Mouse (Mus musculus) telencephalon, adult 2 months (tissue): Measurements from ENCODE around the gene C1ra.
A peak's percentile ranks its signal among the peaks of the same experiment; 100 is the strongest.
"Not testable (repeated sequence)": the region's sequence is repeated elsewhere in the genome, so short reads cannot be mapped to it uniquely, and the experiment has no call there.

Experiments used
- DNase-seq: peaks from one replicate; pipeline ENCODE4 v3.0.0-alpha.2; 2011; ENCODE audit warnings: low read depth, low spot score

Gene C1ra

GRCm38 (mm10) chr6:124512355-124512836 is at the start of gene C1ra:
TSS of gene C1ra (plus strand) at chr6:124512405.
- DNase-seq: no peak

- DNase-seq: peak; percentile 21
Observed at GRCm38 (mm10) chr6:124463881-124464291, 48.3 kb upstream of the C1ra start.

- peak; percentile 97 for DNase-seq
Observed at GRCm38 (mm10) chr6:124464305-124465271, 47.6 kb upstream of the C1ra start, which contains the start of gene Clstn3. TSS of gene Clstn3 (minus strand) at chr6:124464794.

GRCm38 (mm10) chr6:124465299-124465698 is 46.9 kb upstream of the C1ra start:
- no peak for DNase-seq

- DNase-seq: no peak
Observed at GRCm38 (mm10) chr6:124465729-124466128, 46.5 kb upstream of the C1ra start.

- DNase-seq: no peak
Observed at GRCm38 (mm10) chr6:124471121-124471520, 41.1 kb upstream of the C1ra start.

GRCm38 (mm10) chr6:124471783-124472638 is 40.2 kb upstream of the C1ra start:
- DNase-seq: not testable (repeated sequence)

GRCm38 (mm10) chr6:124472801-124473200 is 39.4 kb upstream of the C1ra start:
- no peak for DNase-seq

GRCm38 (mm10) chr6:124474621-124475020 is 37.6 kb upstream of the C1ra start:
- DNase-seq: no peak

GRCm38 (mm10) chr6:124475335-124476075 is 36.7 kb upstream of the C1ra start:
- DNase-seq: not testable (repeated sequence)

GRCm38 (mm10) chr6:124476216-124476615 is 36.0 kb upstream of the C1ra start:
- DNase-seq: no peak

- DNase-seq: no peak
Observed at GRCm38 (mm10) chr6:124476796-124477195, 35.4 kb upstream of the C1ra start.

- DNase-seq: no peak
Observed at GRCm38 (mm10) chr6:124477221-124477655, 35.0 kb upstream of the C1ra start.

GRCm38 (mm10) chr6:124477922-124478651 is 34.1 kb upstream of the C1ra start:
- DNase-seq: no peak

GRCm38 (mm10) chr6:124478874-124479572 is 33.2 kb upstream of the C1ra start:
- no peak for DNase-seq

GRCm38 (mm10) chr6:124479573-124479930 is 32.7 kb upstream of the C1ra start:
- no peak for DNase-seq

GRCm38 (mm10) chr6:124480295-124480694 is 31.9 kb upstream of the C1ra start:
- peak; percentile 23 for DNase-seq

- DNase-seq: no peak
Observed at GRCm38 (mm10) chr6:124481571-124481970, 30.6 kb upstream of the C1ra start.

GRCm38 (mm10) chr6:124483831-124484230 is 28.4 kb upstream of the C1ra start:
- not testable (repeated sequence) for DNase-seq

- DNase-seq: no peak
Observed at GRCm38 (mm10) chr6:124484851-124485250, 27.4 kb upstream of the C1ra start.
